Mouse (Mus musculus) left cerebral cortex, postnatal 25 days (tissue): ENCODE data around the gene Pla2g2f. TPM values are rescaled to one million over a fixed set of nuclear protein-coding genes. Genes with fewer than 3 reads are reported as not detected.
A peak's percentile ranks its signal among the peaks of the same experiment; 100 is the strongest.

Experiments used
- DNase-seq, 2 experiments: peaks; one replicate each; pipeline ENCODE4 v3.0.0; 2022; ENCODE audit warnings: low spot score in 2 of 2, mixed read lengths in 1 of 2
- intact Hi-C: fragments of 180-260 bp; cut with DNase I; formaldehyde crosslinking; loops from one replicate; pipeline ENCODE4 v1.15.1; 2025
- total RNA-seq, 2 experiments: library from RNA; stranded (reverse); gene quantifications; 2 replicates each; pipeline ENCODE4 v1.2.3; 2021

Gene Pla2g2f
- total RNA-seq, 2 experiments from 2014 or later = not detected

GRCm38 (mm10) chr4:138723493-138724281 lies 33.7 kb downstream of the Pla2g2f start:
- DNase-seq = peak; percentile 80 to 97
- intact Hi-C loops = loop anchor here (1.0 to 2.0 kb wide), 4 partner anchors 31 to 219 kb away; no protein-coding TSS in a partner anchor

DNA sequence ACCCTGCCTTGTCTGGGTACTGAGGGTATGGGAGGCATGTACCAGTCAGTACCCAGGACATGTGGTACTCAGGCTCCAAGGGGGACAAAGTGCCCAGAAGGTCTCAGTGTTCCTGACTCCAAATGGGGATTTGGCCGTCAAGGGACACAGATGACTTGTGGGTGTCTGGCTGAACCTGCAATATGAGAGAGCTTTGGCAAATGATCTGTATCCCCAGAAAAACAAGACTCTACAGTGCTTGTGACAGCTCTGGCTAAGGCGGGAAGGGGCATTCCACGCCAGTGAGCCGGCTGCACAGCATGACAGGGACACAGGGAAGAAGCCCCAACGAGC lies 38.2 kb downstream of the Pla2g2f start:
- peak in 1 of 2 experiments; percentile 44 for DNase-seq
- intact Hi-C loops = no loop called here

GRCm38 (mm10) chr4:138718586-138719263 lies 38.7 kb downstream of the Pla2g2f start:
- DNase-seq = peak in 1 of 2 experiments; percentile 73
- intact Hi-C loops = no loop called here

DNA sequence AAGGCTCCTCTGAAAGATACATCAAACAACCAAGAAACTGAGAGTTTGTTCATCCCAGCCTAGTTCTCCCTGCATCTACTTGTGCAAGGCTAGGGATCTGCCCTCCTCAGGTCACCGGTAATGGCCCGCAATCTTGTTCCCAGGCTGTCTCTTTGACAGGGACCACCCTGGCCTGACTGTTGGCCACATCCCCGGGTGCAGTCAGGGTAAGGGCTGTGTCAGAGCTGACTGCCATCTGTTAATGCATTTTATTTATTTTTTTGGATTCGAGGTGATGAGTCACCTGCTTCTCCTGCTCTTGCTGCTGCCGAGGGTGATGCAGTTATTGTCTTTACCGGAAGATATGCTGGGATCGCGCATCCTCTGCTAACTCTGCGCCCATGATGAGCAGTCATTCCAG lies 40.7 kb downstream of the Pla2g2f start:
- intact Hi-C loops = no loop called here
- no peak for DNase-seq

- DNase-seq = no peak
- intact Hi-C loops = no loop called here
Measured at GRCm38 (mm10) chr4:138714186-138714585, 43.2 kb downstream of the Pla2g2f start.

GRCm38 (mm10) chr4:138712621-138713020 lies 44.8 kb downstream of the Pla2g2f start:
- DNase-seq = no peak
- intact Hi-C loops = no loop called here

- intact Hi-C loops = no loop called here
- DNase-seq = no peak
Measured at GRCm38 (mm10) chr4:138712096-138712495, 45.3 kb downstream of the Pla2g2f start.

- intact Hi-C loops = no loop called here
- DNase-seq = no peak
Measured at GRCm38 (mm10) chr4:138711051-138711820, 46.2 kb downstream of the Pla2g2f start.

GRCm38 (mm10) chr4:138710633-138711032 lies 46.8 kb downstream of the Pla2g2f start:
- DNase-seq = no peak
- intact Hi-C loops = no loop called here

GRCm38 (mm10) chr4:138709944-138710343 lies 47.5 kb downstream of the Pla2g2f start:
- no peak for DNase-seq
- intact Hi-C loops = loop anchor here (2.0 kb wide), 1 partner anchor 83 kb away; no protein-coding TSS in a partner anchor

DNA sequence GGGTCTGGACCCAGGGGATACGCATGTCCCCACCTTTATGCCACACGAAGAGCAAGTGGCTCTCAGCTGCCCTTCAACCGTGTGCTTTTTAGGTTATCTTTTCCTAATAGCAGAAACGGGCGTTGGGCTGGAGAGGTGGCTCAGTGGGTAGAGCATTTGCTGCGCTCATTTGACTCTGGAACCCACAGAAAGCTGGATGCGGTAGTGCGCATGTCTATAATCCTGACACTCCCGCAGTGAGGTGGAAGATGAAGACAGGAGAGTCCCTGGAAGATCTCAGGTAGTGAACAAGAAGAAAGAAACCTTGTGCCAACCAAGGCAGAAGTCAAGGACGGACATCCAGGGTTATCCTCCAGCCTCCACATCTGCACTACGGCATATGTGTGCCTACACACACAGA lies 48.2 kb downstream of the Pla2g2f start:
- DNase-seq = no peak
- intact Hi-C loops = loop anchor here (2.0 kb wide), 1 partner anchor 84 kb away; no protein-coding TSS in a partner anchor

GRCm38 (mm10) chr4:138708636-138709035 lies 48.8 kb downstream of the Pla2g2f start:
- intact Hi-C loops = loop anchor here (1.0 to 2.0 kb wide), 2 partner anchors 84 to 143 kb away; no protein-coding TSS in a partner anchor
- DNase-seq = peak in 1 of 2 experiments; percentile 59

DNA sequence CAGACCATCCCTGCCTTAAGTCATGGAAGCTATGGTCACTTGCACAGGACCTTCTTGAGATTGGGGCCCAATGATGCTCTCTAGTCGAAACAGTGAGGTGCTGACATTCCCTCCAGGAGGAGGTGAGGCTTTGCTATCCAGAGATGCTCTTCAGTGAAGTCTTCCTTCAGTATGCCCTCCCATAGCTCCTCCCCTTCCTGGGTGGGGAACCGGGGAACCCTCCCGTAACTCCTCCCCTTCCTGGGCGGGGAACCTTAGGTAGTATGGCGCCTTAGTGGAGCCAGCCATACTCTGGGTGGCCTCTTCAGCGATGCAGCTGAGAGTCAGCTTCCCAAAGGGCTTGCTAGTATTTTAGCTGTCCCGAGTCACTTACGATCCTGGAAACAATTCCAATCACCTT lies 50.8 kb downstream of the Pla2g2f start:
- intact Hi-C loops = no loop called here

DNA sequence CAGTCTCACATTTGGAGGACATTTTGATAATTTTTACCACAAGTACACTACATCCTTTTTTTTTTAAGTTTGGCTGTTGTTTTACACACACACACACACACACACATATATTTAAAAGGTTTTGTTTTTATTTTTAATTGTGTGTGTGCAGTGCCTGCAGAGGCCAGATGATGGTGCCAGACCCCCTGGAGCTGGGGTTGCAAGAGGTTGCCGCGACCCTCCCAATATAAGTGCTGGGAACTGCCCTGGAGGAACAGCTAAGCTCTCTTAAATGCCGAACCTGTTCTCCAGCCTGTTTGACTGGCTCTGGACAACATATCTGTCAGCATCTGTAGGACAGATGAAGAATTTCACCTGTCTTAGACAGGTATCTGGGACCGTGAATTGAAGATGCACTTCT lies 53.3 kb downstream of the Pla2g2f start:
- no peak for DNase-seq
- intact Hi-C loops = no loop called here

More for the DNA sequence above, 50.8 kb downstream of the Pla2g2f start:
- no peak for DNase-seq

- intact Hi-C loops = no loop called here
- no peak for DNase-seq
Measured at GRCm38 (mm10) chr4:138703591-138703990, 53.8 kb downstream of the Pla2g2f start.

DNA sequence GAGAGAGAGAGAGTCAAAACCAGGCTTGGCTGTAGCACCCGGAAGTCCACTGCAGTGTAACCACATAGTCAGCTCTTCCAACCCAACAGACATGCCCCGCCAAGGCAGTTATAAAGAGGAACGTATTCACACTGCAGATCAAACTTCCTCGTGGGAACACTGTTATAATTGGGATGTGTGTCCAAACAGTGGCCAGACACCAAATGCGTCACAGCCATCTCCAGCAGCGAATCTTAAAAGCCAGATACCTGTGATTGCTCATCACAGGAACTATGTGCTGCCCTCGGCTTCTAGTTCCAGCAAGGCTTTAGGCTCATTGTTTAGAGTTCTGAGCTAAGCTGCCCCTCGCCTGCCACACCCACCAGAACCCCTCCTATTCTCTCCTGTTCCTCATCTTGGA lies 54.9 kb downstream of the Pla2g2f start:
- intact Hi-C loops = no loop called here
- peak in 1 of 2 experiments; percentile 73 for DNase-seq

DNA sequence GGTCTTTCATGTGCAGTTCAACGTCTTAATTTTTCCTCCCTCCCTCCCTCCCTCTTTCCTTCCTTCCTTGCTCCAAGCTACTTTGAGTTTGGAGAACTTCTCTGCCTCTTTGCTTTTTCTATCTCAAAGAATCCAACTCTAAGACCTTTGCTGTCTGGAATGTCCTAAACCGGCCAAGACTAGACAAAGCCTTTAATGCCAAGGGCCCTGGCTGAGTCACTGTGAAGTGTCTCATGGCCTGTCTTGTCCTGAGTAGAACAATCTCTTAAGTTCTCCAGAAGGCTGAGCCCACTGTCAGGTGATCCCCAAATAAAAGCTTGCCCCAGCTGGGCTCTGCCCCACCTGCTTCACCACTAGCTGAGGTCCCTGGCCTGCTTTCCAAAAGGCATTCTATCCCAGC lies 55.4 kb downstream of the Pla2g2f start:
- DNase-seq = no peak
- intact Hi-C loops = no loop called here

- intact Hi-C loops = no loop called here
- DNase-seq = no peak
Measured at GRCm38 (mm10) chr4:138701111-138701510, 56.3 kb downstream of the Pla2g2f start.
